24 mouse cellular contexts compared by ENCODE assay signal in genomic region chr14:26854066-26854465, GRCm38 (mm10). TPM values are rescaled to one million over a fixed set of nuclear protein-coding genes. Genes with fewer than 3 reads are reported as not detected.
A peak's percentile ranks its signal among the peaks of the same experiment; 100 is the strongest.
DNase-seq lines count a peak whose midpoint lies in the region; ATAC-seq and TF ChIP-seq lines count a peak whose summit lies in the region.
"Had no signal": no experiment of that assay in that cellular context is flagged by ENCODE, and none has a peak within 500 bp of the region (broad histone marks: within the 10 kb centered on the region; RNA-seq: fewer than 3 reads in every experiment).

No protein-coding gene starts in this region.

- H3K9ac ChIP-seq in kidney, embryonic 15.5 days, result no peak overlapping the region

- no peak for TF ChIP-seq CTCF in kidney, adult 2 months (conservative IDR thresholded peaks at IDR 0.05; ENCODE audit: insufficient read depth, insufficient read length, low read depth, low read length)

- H3K36me3 ChIP-seq in kidney, adult 2 months (ENCODE audit: control insufficient read depth, insufficient read depth, low read length), result no peaks in the 10 kb centered on the region
- no peaks in the 10 kb centered on the region for H3K36me3 ChIP-seq in kidney, embryonic 15.5 days
- H3K36me3 ChIP-seq: G1E had no signal

- H3K4me2 ChIP-seq in kidney, embryonic 15.5 days, result no peak overlapping the region

- ATAC-seq in kidney, embryonic 15.5 days (replicated peaks; ENCODE audit: low FRiP score), result no peak
- ATAC-seq: activated CD4-positive, CD25-positive, alpha-beta regulatory T cell, adult 4 months; CD4-positive, CD25-positive, alpha-beta regulatory T cell, adult 4 months; Patski had no signal

- TF ChIP-seq POLR2A in kidney, adult 2 months (IDR thresholded peaks at IDR 0.05; ENCODE audit: low read depth, low read length), result no peak

- 49% methylated on average over 2 of the region's 2 CpGs for WGBS in kidney, adult 2 months
- WGBS in kidney, embryonic 15.5 days, result 64% methylated on average over 2 of the region's 2 CpGs

- no peak overlapping the region for H3K4me3 ChIP-seq in kidney, adult 2 months (ENCODE audit: insufficient read depth, low read depth, low read length)
- no peak overlapping the region for H3K4me3 ChIP-seq in kidney, embryonic 15.5 days (replicated peaks)

- no peaks in the 10 kb centered on the region for H3K27me3 ChIP-seq in kidney, adult 2 months (replicated peaks; ENCODE audit: control insufficient read depth, insufficient read depth, low read length)
- no peaks in the 10 kb centered on the region for H3K27me3 ChIP-seq in kidney, embryonic 15.5 days
- H3K27me3 ChIP-seq: CH12.LX had no signal

- H3K9me3 ChIP-seq in kidney, embryonic 15.5 days (replicated peaks), result no peaks in the 10 kb centered on the region

- peak; percentile 59 for DNase-seq in kidney, adult 2 months
- peak; percentile 10 to 25 for DNase-seq in kidney, adult 8-10 months
- DNase-seq in kidney, adult 18-20 months, result no peak
- peak; percentile 64 for DNase-seq in kidney, adult 9 months
- no peak for DNase-seq in kidney, postnatal 4 days
- DNase-seq in kidney, postnatal 36 days, result peak; percentile 9 to 19
- no peak for DNase-seq in kidney, postnatal 14 days
- DNase-seq: adrenal gland, adult 2 months; adrenal gland, adult 8-10 months; adrenal gland, postnatal 10 days; adrenal gland, postnatal 14 days; adrenal gland, postnatal 25 days; adrenal gland, postnatal 36 days; B cell, adult 2 months; cerebellum, adult 11 months; cerebellum, adult 11-12 months had no signal

- H3K4me1 ChIP-seq in kidney, adult 2 months (ENCODE audit: control insufficient read depth, insufficient read depth, low read length), result peaks cover 4% of the 10 kb centered on the region; the same call in 1 of the 2 replicates
- no peaks in the 10 kb centered on the region for H3K4me1 ChIP-seq in kidney, embryonic 15.5 days

- H3K27ac ChIP-seq in kidney, adult 2 months (ENCODE audit: insufficient read depth, low read depth, low read length), result peak overlapping the region; percentile 35; the same call in 1 of the 2 replicates
- H3K27ac ChIP-seq in kidney, embryonic 15.5 days, result no peak overlapping the region

RNA-seq across cellular contexts. Expression of gene Asb14, which starts 40.3 kb away (rescaled TPM):
- polyA plus RNA-seq in kidney, adult 2 months (2012; rRNA removed), result 0.12 and 0.81 TPM in 2 replicates
- 0.12 TPM in 1 of 2 replicates, not detected in the other for polyA plus RNA-seq in kidney, embryonic 15.5 days (2015; fragmentation: Nextera tagmentation; extraction: Ambion mirVana)
- polyA plus RNA-seq: adrenal gland, adult 2 months; brain, embryonic 14.5 days; C2C12; G1E had no signal

Comparison
In these comparisons a context has a peak if more than half of its experiments do, and no peak if none do; other contexts are left out.
1. DNase-seq: peak in kidney, adult 2 months (single experiment), kidney, adult 8-10 months (2 of 2), kidney, adult 9 months (single experiment) and kidney, postnatal 36 days (2 of 2); none in kidney, adult 18-20 months (single experiment), kidney, postnatal 4 days (0 of 2) and kidney, postnatal 14 days (single experiment).